Mouse (Mus musculus) heart, adult 8-10 months (tissue): ENCODE data around the gene Pawr. TPM values are rescaled to one million over a fixed set of nuclear protein-coding genes. Genes with fewer than 3 reads are reported as not detected.
A peak's percentile ranks its signal among the peaks of the same experiment; 100 is the strongest.

Source experiments
- DNase-seq: peaks from one replicate; pipeline ENCODE4 v3.0.0; 2022; ENCODE audit warnings: low spot score
- microRNA-seq: library from miRNA; unstranded; fragments of <30 nt; microRNA quantifications from one replicate; pipeline ENCODE4 v1.2.0, GENCODE M21; 2022
- total RNA-seq, 4 experiments: library from RNA; stranded (reverse); gene quantifications; 2 replicates each; pipeline ENCODE4 v1.2.4; 2022

Gene Pawr
- total RNA-seq, 4 experiments from 2014 or later: 3.2 to 4.6 (median 4.1) TPM

DNA sequence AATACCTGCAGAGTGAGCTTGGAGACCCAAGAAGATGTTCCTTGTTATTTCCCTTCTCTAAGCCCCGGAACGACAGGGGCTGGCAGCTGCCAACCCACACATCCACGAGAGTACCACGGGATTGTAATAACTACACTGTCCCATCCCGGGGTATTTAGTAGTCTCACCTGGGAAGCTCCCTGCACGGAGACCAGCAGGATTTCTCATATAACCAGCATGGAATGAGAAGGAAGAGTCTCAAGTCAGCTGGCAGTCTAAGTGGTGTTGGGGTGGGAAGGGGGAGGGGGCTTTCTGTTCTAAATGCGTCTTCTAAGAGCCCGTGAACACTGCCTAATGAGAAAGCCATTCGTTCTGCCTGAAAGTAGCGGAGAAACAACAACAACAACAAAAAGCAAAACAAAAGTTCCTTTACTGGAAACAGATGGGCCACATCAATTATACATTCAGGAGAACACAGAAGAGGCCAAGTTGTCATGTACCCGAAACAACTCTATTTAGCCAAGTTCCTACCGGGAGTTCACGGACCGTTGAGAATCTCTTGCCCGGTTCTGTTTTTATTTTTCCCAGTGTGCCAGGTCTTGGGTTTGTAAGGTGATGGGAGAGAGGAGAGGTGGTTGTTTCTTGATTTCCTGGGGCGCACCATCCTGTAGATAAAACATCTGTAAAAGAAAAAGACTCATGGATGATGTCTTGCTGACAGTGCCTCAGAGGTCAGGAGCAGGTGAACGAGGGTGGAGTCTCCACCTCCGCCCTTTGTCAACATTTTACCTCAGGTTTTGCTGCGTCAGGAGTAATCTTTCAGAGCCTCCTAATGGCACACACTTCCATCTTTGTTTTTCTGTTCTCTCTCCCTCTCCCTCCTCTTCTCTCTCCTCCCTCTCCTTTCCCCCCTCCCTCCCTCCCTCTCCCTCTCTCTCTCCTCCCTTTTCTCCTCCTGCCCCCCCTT, 112.3 kb downstream of the Pawr start:
- no peak for DNase-seq

DNA sequence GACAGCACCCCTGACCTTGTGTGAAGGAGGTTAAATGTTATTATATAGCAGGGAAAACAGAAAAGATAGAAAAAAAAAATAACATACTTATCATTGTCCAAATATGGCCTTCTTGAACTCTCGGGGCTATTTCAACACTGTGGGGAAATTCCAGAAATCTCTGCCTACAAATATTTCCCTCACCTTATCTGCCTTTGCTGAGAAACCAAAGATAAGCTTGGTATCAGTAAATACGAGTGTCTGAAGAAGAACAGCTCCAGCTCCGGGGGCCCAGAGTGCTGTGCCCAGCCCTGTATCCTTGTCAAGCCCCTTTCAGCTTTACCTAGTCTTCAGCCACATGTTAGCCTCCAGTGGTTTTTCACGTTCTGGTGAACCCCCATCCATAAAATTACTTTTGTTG, 113.2 kb downstream of the Pawr start:
- peak; percentile 20 for DNase-seq

DNA sequence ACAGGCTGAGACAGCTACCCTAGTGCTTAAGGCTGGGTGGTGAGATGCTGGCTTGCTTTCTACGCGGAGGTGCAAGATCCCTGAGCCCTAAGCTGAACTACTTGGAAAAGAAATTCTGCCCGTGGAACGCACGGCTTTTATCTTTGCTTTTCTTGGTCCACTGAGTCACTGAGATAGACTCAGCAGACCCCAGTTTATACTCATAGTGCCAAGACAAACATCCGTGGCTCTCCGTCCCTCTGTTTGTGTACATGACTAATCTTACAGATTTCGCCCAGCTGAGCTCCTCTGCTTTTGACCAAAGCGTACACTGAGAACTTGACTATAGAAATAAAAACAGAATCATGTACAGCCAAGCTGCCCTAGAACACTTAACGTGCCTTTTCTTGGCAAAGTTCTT, 113.7 kb downstream of the Pawr start:
- DNase-seq: no peak

DNA sequence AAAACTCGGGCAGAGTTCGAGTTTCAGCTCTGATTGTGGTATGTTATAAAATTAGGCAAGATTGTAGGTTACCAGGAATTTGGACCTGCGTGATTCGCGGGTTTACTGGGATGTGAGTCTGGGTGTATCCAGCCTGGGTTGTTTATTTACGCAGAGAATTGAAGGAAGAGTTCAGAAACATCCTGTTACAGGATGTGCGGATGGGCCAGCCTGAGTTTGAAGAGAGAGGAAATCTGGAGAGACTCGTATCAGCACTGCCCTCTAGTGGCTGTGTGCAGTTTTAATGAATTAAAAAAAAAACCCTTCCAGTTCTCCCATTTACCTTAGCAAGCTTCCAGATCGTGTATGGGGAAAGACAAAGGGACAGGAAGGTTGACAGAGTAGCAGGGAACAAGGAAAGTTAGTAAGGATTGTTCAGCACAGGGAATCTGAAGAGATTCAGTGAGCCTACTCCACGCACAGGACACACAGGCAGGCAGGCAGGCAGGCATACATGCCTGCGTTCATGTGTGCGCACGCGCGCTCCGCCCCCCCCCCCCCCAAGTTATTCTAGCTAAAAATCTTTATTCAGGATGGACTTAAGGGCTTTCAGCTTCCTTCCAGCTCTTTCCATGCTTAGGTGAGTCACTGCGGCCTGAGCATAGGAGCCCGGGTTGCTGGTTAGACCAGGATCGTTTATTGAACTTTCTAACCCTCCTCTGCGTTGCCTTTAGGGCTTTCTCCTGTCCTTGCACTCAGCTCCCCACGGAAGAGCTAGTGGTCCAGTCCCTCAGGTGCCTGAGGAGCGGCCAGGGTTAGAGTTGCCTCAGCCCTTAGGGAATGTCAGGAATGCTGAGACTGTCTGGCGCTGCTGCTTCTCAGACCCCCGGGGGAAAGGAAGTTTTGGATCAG, 114.4 kb downstream of the Pawr start:
- peak; percentile 87 for DNase-seq

DNA sequence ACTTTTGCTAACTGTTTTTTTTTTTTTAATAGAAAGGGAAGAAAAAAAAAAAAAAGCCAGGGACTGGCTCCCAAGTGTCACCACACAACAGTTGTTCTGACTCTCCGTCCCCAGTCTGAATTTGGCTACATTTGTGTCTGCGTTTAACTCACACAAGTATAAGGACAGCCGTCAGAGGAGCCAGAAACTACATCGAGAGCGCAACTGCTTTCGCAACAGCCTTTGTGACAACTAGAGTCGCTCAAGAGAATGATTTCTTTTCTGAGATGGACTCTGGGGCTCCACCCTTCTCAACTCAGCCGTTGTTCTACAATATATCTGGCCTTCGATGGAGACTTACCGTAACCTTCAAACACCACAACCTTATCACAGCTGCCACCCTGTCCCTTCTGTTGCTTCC, 115.3 kb downstream of the Pawr start:
- no peak for DNase-seq

DNA sequence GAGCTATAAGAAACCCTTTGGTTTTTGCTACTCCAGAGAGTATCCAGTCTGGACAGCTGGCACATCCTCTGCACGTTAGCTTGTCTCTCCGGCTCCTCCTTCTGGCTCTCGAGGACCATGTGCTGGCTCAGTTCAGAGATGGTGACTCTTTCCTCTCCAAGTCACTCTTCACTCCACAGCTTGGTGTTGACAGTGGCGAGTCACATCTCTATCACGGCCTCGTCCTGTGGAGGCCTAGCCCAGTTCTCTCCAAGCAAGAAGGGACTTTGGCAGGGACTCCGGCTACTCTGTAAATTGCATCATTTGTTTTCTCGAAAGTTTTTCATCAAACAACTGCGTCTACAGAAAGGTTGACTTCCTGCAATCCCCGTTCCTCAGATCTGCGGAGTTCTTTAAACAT, 116.5 kb downstream of the Pawr start:
- DNase-seq: peak; percentile 19

DNA sequence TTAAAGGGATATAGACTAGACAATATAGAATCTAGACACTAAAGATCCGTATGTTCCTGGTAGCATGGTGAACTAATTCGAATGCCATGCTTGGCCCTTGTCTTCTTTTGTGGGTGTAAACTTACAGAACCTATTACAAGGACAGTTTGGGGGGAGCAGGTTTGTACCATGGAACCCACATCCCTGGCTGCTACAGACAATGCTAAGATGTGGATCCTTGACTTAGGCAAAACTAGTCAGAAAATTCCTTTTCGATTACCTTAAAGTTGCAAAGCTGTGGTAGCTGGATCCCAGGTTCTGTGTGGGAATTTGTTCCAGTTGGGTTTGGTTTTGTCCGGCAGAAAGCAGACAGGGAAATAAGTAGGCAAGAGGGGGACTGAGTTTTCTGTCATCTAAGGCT, 118.5 kb downstream of the Pawr start:
- DNase-seq: no peak

DNA sequence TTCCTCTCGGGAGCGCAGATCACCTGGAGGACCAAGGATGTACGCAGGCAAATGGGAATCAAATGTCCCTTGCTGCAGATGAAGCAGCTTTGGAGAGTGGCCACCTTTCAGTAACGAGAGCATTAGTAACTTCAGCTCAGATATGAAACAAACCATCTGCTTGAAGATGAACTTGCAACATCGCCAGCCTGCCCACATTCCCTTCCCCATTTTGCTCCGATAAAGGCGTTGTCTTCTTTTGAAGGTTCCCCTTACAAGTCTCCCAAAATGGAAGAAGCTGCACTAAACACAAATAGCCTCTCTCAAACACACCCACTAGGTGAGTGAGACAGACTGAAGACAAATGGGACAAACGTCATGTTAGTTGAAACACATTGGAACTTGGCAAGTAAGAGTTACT, 119.6 kb downstream of the Pawr start:
- no peak for DNase-seq

DNA sequence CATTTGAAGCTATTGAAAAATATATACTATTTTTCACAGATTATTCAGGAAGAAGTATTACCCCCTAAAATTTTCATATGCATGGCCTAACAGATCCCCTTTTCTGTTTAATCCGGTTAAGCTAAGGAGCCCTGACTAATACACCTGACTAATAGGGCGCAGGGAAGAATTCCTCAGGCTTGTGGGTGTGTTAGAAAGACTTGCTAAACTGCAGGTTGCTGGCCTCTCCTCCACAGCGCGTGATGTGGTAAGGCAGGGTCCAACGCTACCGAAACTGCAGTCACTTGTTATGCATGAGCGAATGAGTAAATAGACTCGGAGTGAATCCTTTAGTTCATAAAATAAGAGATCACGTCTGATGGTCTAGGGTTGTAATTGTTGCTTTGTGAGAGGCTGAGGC, 120.5 kb downstream of the Pawr start:
- DNase-seq: no peak

DNA sequence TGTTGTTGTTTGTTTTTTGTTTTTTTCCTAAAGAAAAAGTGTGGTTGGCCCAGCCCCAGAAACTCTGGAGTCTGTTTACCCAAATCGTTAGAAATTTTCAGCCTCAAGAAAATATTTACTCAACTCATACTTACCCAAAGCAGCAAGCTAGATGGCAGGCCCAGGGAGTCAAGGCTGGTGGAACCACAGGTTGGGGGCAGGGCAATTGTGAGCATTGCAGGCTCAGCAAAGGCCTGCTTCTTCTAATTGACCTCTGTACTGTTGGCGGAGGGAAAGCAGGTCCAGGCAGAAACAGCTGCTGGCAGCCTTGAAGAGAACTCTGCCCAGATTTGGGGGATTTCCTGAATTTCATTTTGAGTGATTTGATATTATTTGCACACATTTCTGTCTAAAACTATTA, 121.6 kb downstream of the Pawr start:
- DNase-seq: peak; percentile 13

DNA sequence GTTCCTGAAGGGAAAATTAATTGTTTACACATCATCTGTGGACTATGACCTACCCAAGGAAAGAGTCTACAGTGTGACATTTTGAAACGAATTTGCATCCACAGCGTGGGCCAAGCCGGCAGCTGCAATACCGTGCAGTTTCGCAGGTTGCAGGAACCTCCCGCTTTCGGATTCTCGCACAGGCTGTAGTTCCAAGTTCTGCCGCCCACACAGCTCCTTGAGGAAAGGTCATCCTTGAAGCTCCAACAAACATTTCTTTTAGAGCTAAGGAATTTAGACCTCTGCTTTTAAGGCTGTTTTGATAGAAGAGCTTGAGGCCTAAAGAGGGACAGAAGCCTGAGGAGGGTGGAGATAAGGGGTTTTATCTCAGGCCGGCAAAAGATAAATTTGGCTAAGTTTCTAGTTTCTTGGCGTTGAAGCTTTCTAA, 122.8 kb downstream of the Pawr start:
- no peak for DNase-seq

DNA sequence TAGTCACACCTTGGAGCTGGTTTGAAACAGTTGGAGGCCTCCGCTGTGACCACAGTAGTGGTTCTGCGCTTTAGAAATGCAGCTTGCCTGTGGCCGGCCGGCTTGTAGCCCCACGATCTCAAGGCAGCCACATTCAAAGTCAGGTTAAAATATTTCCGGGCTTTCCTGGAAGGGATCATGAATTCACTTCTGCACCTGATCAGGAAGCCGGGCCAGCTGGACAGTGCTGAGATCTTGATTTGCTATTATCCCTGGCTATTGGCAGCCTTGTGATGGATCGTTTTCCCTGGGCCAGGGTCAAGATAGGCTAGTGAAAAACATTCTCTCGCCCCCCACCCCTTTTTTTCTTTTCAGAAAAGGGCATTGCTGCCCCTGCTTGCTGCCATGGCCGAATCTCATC, 123.3 kb downstream of the Pawr start:
- no peak for DNase-seq

DNA sequence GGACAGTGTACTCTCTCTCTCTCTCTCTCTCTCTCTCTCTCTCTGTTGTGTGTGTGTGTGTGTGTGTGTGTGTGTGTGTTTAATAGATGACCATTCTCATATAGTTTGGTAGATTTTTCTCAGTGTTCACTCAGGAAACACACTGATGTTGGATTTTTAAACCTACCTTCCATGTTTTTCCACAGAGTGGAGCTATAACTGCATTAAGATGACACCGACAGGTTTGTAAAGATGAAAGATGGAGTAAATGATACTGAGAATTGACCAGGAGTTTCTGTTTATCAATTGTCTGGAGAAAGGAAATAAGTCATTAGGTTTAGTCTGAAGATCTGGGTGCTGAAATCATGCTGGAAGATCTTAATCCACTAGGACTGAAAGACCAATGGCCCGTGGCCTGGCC, 124.0 kb downstream of the Pawr start:
- no peak for DNase-seq

DNA sequence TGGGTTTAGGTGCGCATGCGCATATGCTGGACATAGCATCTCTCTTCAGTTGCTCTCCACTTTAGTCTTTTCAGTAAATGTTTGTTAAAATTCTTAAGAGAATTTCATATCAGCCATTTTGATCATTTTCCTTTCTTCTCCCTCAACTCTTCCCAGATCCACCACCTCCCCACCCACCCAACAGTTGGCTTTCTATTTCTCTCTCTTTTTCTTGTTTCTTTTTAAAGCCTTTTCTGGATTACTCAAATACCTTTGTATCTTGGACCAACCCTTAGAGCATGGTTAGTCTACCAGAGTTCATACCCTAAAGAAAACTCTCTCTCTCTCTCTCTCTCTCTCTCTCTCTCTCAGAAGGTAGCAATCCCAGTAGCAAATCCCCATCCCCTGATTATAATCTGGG, 125.1 kb downstream of the Pawr start:
- no peak for DNase-seq

DNA sequence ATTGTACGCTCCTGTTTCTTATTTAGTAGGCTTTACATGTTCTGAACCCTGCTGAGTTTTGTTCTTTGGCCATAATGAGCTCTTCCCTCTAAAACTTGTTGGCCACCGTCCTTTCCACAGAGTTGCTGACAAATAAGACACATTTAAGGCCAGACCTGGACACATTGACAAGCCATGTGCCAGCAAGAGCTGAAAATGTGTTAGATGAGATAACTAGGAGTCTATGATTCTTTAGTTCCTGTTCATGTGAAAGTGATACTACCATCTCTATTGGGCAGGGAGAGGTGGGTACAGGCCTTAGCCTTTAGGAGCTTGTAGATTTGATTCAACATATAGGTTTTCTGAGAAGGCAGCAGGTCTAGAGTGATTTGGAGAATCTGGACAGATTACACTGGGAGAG, 129.9 kb downstream of the Pawr start:
- DNase-seq: no peak

Small RNAs within 50 kb of the gene (microRNA-seq; reads per million reads assigned to microRNA genes)
- gene Gm25591: not detected

Other genes with a start within 250 kb of the Pawr start
- gene Ppp1r12a, start 169.9 kb upstream of the Pawr start, total RNA-seq: 10 to 100 TPM; 53.4 to 61.5 (median 57.1) TPM